Mouse (Mus musculus) liver, adult 2 months (tissue): Measurements from ENCODE around the gene Gca.

ENCODE experiments used
- CTCF ChIP-seq: fragments of 200-500 bp; IDR thresholded peaks from 2 replicates; pipeline ENCODE4 v1.5.1; 2011; ENCODE audit warnings: low read depth, low read length, control low read depth
- POLR2A ChIP-seq: fragments of 200-500 bp; IDR thresholded peaks from 2 replicates; pipeline ENCODE4 v1.6.1; 2011; ENCODE audit warnings: low read length, control low read depth; ENCODE audit not compliant: insufficient read depth; ENCODE audit errors: extremely low read depth

DNA sequence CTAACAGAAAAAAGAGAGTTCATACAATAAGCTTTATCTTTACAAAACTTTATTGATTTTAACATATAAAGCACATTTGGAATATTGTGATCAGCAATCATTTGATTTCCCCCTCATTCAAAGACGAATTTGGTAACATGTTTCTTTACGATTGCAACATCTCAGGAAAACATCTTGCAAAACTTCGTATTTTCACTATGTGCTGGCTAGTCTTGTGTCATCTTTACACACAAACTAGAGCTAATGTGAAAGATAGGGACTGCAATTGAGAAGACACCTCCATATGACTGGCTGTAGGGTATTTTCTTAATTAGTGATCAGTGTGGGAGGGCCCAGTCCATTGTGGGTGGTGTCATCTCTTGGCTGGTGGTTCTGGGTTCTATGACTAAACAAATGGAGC lies 42.2 kb downstream of the Gca start:
- TF ChIP-seq CTCF (no peak), POLR2A (no peak)
